24 mouse cellular contexts compared by ENCODE assay signal in genomic region chr11:97602223-97602622, GRCm38 (mm10). TPM values are rescaled to one million over a fixed set of nuclear protein-coding genes. Genes with fewer than 3 reads are reported as not detected.
DNase-seq lines count a peak whose midpoint lies in the region; ATAC-seq and TF ChIP-seq lines count a peak whose summit lies in the region.
"Had no signal": no experiment of that assay in that cellular context is flagged by ENCODE, and none has a peak within 500 bp of the region (broad histone marks: within the 10 kb centered on the region; RNA-seq: fewer than 3 reads in every experiment).

No protein-coding gene starts in this region.

- DNase-seq in heart, embryonic 10.5 days (ENCODE audit: low spot score) = no peak
- DNase-seq in heart, adult 8-10 months (ENCODE audit: low spot score) = no peak
- no peak for DNase-seq in kidney, adult 18-20 months
- peak; percentile 38 for DNase-seq in ES-CJ7 (ENCODE audit: low read depth, low spot score)
- no peak for DNase-seq in layer of hippocampus, adult 8-10 months (ENCODE audit: low spot score in 2 of 2)
- DNase-seq: adrenal gland, adult 2 months; adrenal gland, postnatal 25 days; cerebellum, adult 2 months; cerebellum, postnatal 10 days; embryo, embryonic 11 days; gastrocnemius, postnatal 36 days; heart, adult 11 months; heart, postnatal 36 days; kidney, adult 9 months had no signal

- peak overlapping the region; percentile 52 for H3K27ac ChIP-seq in heart, embryonic 10.5 days
- H3K27ac ChIP-seq in kidney, embryonic 16.5 days (ENCODE audit: low read length) = 0 out of 2 replicates have a peak overlapping the region, but pooled peaks have one; percentile 10
- no peak overlapping the region for H3K27ac ChIP-seq in intestine, postnatal 0 days (ENCODE audit: low read depth, low read length)
- H3K27ac ChIP-seq: embryonic facial prominence, embryonic 15.5 days; forebrain, embryonic 12.5 days; hindbrain, embryonic 15.5 days had no signal

- no peak overlapping the region for H3K9ac ChIP-seq in kidney, embryonic 16.5 days (replicated peaks; ENCODE audit: low read length)
- no peak overlapping the region for H3K9ac ChIP-seq in intestine, postnatal 0 days (ENCODE audit: low read depth, low read length)
- H3K9ac ChIP-seq: embryonic facial prominence, embryonic 15.5 days; forebrain, embryonic 12.5 days; hindbrain, embryonic 15.5 days had no signal

- ATAC-seq in kidney, embryonic 16.5 days (ENCODE audit: low FRiP score, low TSS enrichment) = no peak
- no peak for ATAC-seq in intestine, postnatal 0 days
- ATAC-seq: activated CD4-positive, CD25-positive, alpha-beta regulatory T cell, adult 4 months; forebrain, embryonic 16.5 days; intestine, embryonic 16.5 days had no signal

- no peaks in the 10 kb centered on the region for H3K36me3 ChIP-seq in heart, embryonic 10.5 days
- no peaks in the 10 kb centered on the region for H3K36me3 ChIP-seq in kidney, embryonic 16.5 days (ENCODE audit: insufficient read depth, low read length)
- peaks cover 57% of the 10 kb centered on the region for H3K36me3 ChIP-seq in E14TG2a.4 (ENCODE audit: insufficient read depth, low read length)
- H3K36me3 ChIP-seq in intestine, postnatal 0 days (ENCODE audit: control insufficient read depth, insufficient read depth) = no peaks in the 10 kb centered on the region
- H3K36me3 ChIP-seq: embryonic facial prominence, embryonic 15.5 days; forebrain, embryonic 12.5 days; hindbrain, embryonic 15.5 days had no signal

- H3K4me2 ChIP-seq in kidney, embryonic 16.5 days (replicated peaks; ENCODE audit: low read depth, low read length) = no peak overlapping the region
- H3K4me2 ChIP-seq in intestine, postnatal 0 days (replicated peaks; ENCODE audit: low read depth) = no peak overlapping the region
- H3K4me2 ChIP-seq: embryonic facial prominence, embryonic 15.5 days; forebrain, embryonic 12.5 days; hindbrain, embryonic 15.5 days had no signal

- WGBS in heart, embryonic 10.5 days = 23% methylated on average over 6 of the region's 6 CpGs
- 40% methylated on average over 6 of the region's 6 CpGs for WGBS in kidney, embryonic 16.5 days
- WGBS in intestine, postnatal 0 days = 34% methylated on average over 6 of the region's 6 CpGs

- 0 out of 2 replicates have a peak, but pooled peaks cover 4% of the 10 kb centered on the region for H3K4me1 ChIP-seq in heart, embryonic 10.5 days
- no peaks in the 10 kb centered on the region for H3K4me1 ChIP-seq in kidney, embryonic 16.5 days (ENCODE audit: insufficient read depth, low read length)
- H3K4me1 ChIP-seq in E14TG2a.4 (replicated peaks; ENCODE audit: low read depth, low read length) = peaks cover 76% of the 10 kb centered on the region
- no peaks in the 10 kb centered on the region for H3K4me1 ChIP-seq in intestine, postnatal 0 days (replicated peaks; ENCODE audit: control insufficient read depth, insufficient read depth, low read length)
- H3K4me1 ChIP-seq: embryonic facial prominence, embryonic 15.5 days; hindbrain, embryonic 15.5 days had no signal

- no peaks in the 10 kb centered on the region for H3K9me3 ChIP-seq in heart, embryonic 10.5 days
- H3K9me3 ChIP-seq in kidney, embryonic 16.5 days (ENCODE audit: low read length) = no peaks in the 10 kb centered on the region
- H3K9me3 ChIP-seq in E14TG2a.4 (ENCODE audit: low read length) = no peaks in the 10 kb centered on the region
- no peaks in the 10 kb centered on the region for H3K9me3 ChIP-seq in intestine, postnatal 0 days (ENCODE audit: control insufficient read depth)
- H3K9me3 ChIP-seq: embryonic facial prominence, embryonic 15.5 days; forebrain, embryonic 12.5 days; hindbrain, embryonic 15.5 days had no signal

- H3K4me3 ChIP-seq in heart, embryonic 10.5 days = no peak overlapping the region
- H3K4me3 ChIP-seq in kidney, embryonic 16.5 days (ENCODE audit: low read length) = no peak overlapping the region
- H3K4me3 ChIP-seq in E14TG2a.4 (replicated peaks; ENCODE audit: low read length) = peak overlapping the region; percentile 53
- H3K4me3 ChIP-seq in intestine, postnatal 0 days (ENCODE audit: low read depth, low read length) = no peak overlapping the region
- H3K4me3 ChIP-seq: embryonic facial prominence, embryonic 15.5 days; forebrain, embryonic 12.5 days; hindbrain, embryonic 15.5 days had no signal

- TF ChIP-seq CTCF in E14TG2a.4 (conservative IDR thresholded peaks at IDR 0.05; ENCODE audit: low read length) = no peak
- TF ChIP-seq CTCF in intestine, postnatal 0 days (IDR thresholded peaks at IDR 0.05; ENCODE audit: low read depth) = no peak

- H3K27me3 ChIP-seq in heart, embryonic 10.5 days (ENCODE audit: insufficient read depth, poor library complexity, severe bottlenecking) = peaks cover 13% of the 10 kb centered on the region; the same call in 1 of the 2 replicates
- H3K27me3 ChIP-seq in kidney, embryonic 16.5 days (ENCODE audit: insufficient read depth, low read length) = no peaks in the 10 kb centered on the region
- H3K27me3 ChIP-seq in E14TG2a.4 (ENCODE audit: insufficient read depth, low read length) = no peaks in the 10 kb centered on the region
- H3K27me3 ChIP-seq in intestine, postnatal 0 days (replicated peaks; ENCODE audit: control insufficient read depth, insufficient read depth, low read length) = no peaks in the 10 kb centered on the region; the same call in 1 of the 2 replicates
- H3K27me3 ChIP-seq: embryonic facial prominence, embryonic 15.5 days; hindbrain, embryonic 15.5 days had no signal

RNA-seq across cellular contexts. Expression of gene Srcin1, which starts 26.2 kb away (rescaled TPM):
- polyA plus RNA-seq in heart, embryonic 10.5 days (2016; fragmentation: Nextera tagmentation; extraction: Ambion mirVana) = 0.05 and 0.14 TPM in 2 replicates
- total RNA-seq in heart, adult 8-10 months (2022) = under 1 TPM; 0.06 to 0.75 (median 0.18) TPM
- polyA plus RNA-seq in kidney, embryonic 16.5 days (2015; fragmentation: Nextera tagmentation; extraction: Ambion mirVana) = 1.0 and 1.1 TPM in 2 replicates
- 0.18 and 0.24 TPM in 2 replicates for polyA plus RNA-seq in intestine, postnatal 0 days (2015; fragmentation: Nextera tagmentation; extraction: Ambion mirVana)
- 100 to 1,000 TPM; 212 to 220 (median 217) TPM for total RNA-seq in layer of hippocampus, adult 8-10 months (2022)
- polyA plus RNA-seq: activated CD4-positive, CD25-positive, alpha-beta regulatory T cell, adult 4 months had no signal

RNA-seq across cellular contexts. Expression of gene Epop, which starts 27.3 kb away (rescaled TPM):
- 1.9 and 8.5 TPM in 2 replicates for polyA plus RNA-seq in heart, embryonic 10.5 days (2016; fragmentation: Nextera tagmentation; extraction: Ambion mirVana)
- total RNA-seq in heart, adult 8-10 months (2022) = 1 to 10 TPM in 3 of 4 experiments, under 1 TPM in 1; 0.92 to 1.7 (median 1.2) TPM
- 2.3 and 2.5 TPM in 2 replicates for polyA plus RNA-seq in kidney, embryonic 16.5 days (2015; fragmentation: Nextera tagmentation; extraction: Ambion mirVana)
- 1.1 and 1.3 TPM in 2 replicates for polyA plus RNA-seq in intestine, postnatal 0 days (2015; fragmentation: Nextera tagmentation; extraction: Ambion mirVana)
- 10 to 100 TPM; 28.9 to 38.6 (median 33.9) TPM for total RNA-seq in layer of hippocampus, adult 8-10 months (2022)
- total RNA-seq: MEL had no signal
